Mouse (Mus musculus) ES-Bruce4 (cell line): ENCODE measurements at regions not wholly inside any gene's neighbourhood (a gene's known extent, or its start where the extent isn't known, plus 50 kb on each side); places are given as distances from the start of the nearest gene placed in this dataset.

Experiments used
- CTCF ChIP-seq: IDR thresholded peaks from one replicate; pipeline ENCODE4 v1.8.1; 2011; ENCODE audit warnings: low read depth, low read length
- EP300 ChIP-seq: IDR thresholded peaks from 2 replicates; pipeline ENCODE4 v1.6.1; 2011; ENCODE audit warnings: low read depth, low read length; ENCODE audit not compliant: insufficient read depth
- POLR2A ChIP-seq: IDR thresholded peaks from one replicate; pipeline ENCODE4 v1.8.1; 2011; ENCODE audit warnings: low read length; ENCODE audit not compliant: insufficient read depth

- TF ChIP-seq EP300 (no peak), CTCF (no peak), POLR2A (no peak)
Measured at GRCm38 (mm10) chr1:133548971-133549370, 61.1 kb downstream of the Snrpe start.
